Mouse (Mus musculus): ENCODE results near the gene Gm8267. TPM values are rescaled to one million over a fixed set of nuclear protein-coding genes. Genes with fewer than 3 reads are reported as not detected.
"Not testable (repeated sequence)": the region's sequence is repeated elsewhere in the genome, so short reads cannot be mapped to it uniquely, and the experiment has no call there.

Gene Gm8267
- polyA plus RNA-seq (2016; fragmentation: Nextera tagmentation; extraction: Ambion mirVana): not detected in 2 replicates

DNA sequence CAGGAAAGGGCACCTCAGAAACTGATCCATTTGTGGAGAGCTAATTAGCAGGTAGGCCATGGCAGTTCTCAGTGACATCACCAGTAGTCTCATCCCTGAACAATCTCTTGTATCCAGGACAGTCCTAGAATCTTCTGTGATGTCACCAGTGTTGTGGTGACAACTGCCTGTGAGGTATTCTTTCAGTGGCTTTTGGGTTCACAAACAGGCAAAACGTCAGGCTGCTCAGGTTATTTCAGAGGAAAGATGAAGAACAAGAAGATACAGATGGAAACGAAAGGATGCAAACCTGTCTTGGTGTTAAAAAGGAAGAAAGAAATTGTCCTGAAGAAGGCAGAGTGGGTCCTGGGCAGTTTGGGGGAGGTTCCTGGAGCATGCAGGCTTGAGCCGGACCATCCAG is at the start of gene Gm8267:
TSS of gene Gm8267 (minus strand) at position 101 of the 400 bp plus-strand sequence.
- Histone ChIP-seq H3K9me3 (no peaks in the 10 kb centered on the region), H3K27ac (no peak within 1 kb of the TSS), H3K36me3 (no peaks in the 10 kb centered on the region), H3K4me3 (no peak within 1 kb of the TSS), H3K27me3 (ENCODE audit: insufficient read depth, poor library complexity, severe bottlenecking) (no peaks in the 10 kb centered on the region), H3K4me1 (no peaks in the 10 kb centered on the region)
- 78% methylated on average over 3 of the region's 3 CpGs for WGBS
- no peak for DNase-seq (ENCODE audit: low spot score)

DNA sequence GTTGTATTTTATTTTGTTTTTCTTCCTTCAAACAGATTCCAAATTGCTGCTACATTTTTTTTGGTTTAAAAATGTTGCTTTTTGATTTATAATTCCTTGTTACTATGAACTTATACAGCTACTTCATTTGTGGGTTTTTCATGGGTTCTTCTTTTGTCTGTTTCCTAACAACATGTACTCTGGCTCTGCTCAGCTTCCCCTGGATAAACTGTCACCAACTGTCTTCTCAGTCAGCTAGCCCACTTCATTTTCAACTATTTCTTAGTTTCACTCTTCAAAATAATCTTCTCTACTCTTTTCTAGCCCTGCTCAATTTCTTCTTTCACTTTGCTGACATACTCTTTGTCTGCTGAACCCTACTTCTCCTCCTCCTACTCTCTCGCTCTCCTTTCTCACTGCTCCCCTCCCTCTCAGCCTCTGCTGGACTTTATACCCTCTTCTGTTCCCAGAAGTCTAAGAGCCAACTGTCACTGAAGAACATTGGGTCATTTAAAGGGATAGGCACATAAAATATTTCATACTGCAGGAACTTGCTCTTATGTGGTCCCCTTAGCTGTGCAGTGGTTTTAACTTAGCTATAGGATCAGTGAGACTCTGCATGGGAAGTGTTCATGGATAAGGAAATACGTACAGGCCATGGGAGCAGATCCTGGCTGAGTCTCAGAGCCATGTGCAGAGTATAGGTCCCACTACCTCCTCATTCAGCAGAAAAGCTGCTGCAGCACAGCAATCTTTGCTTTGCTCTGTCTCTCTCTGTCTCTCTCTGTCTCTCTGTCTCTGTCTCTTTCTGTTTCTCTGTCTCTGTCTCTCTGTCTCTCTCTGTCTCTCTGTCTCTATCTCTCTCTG is 39.6 kb upstream of the Gm8267 start:
- H3K4me1 ChIP-seq; H3K27me3 ChIP-seq (ENCODE audit: insufficient read depth, poor library complexity, severe bottlenecking); H3K27ac ChIP-seq; H3K9me3 ChIP-seq; H3K36me3 ChIP-seq; H3K4me3 ChIP-seq; DNase-seq (ENCODE audit: low spot score): not testable (repeated sequence)
- 53% methylated on average over 2 of the region's 2 CpGs for WGBS

DNA sequence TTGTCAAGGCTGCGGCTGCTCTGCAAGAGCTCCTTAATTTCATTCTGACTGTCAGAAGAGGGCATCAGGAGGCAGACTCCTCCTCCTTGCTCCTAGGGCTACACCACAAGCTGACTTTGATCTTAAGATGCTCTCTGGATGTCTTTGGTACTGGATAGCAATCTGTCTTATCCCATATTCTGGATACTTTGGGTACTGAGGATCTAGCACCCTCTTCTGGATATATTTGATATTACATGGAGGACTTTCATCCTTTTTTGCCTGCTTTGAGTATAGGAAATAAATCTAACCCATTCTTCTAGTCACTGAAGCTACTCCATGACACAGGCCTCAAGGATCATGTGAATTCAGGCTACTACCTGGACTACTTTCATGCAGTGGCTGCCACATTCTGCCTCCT is 7.4 kb downstream of the Gm8267 start:
- not testable (repeated sequence) for H3K9me3 ChIP-seq; H3K4me3 ChIP-seq; H3K4me1 ChIP-seq; DNase-seq (ENCODE audit: low spot score); H3K27me3 ChIP-seq (ENCODE audit: insufficient read depth, poor library complexity, severe bottlenecking); H3K27ac ChIP-seq; H3K36me3 ChIP-seq
- WGBS: 52% methylated on average over 1 of the region's 1 CpGs

GRCm38 (mm10) chr14:44730711-44731110 is 19.4 kb downstream of the Gm8267 start:
- H3K4me3 ChIP-seq; H3K4me1 ChIP-seq; H3K27me3 ChIP-seq (ENCODE audit: insufficient read depth, poor library complexity, severe bottlenecking); H3K9me3 ChIP-seq; DNase-seq (ENCODE audit: low spot score); H3K36me3 ChIP-seq; H3K27ac ChIP-seq: not testable (repeated sequence)

DNA sequence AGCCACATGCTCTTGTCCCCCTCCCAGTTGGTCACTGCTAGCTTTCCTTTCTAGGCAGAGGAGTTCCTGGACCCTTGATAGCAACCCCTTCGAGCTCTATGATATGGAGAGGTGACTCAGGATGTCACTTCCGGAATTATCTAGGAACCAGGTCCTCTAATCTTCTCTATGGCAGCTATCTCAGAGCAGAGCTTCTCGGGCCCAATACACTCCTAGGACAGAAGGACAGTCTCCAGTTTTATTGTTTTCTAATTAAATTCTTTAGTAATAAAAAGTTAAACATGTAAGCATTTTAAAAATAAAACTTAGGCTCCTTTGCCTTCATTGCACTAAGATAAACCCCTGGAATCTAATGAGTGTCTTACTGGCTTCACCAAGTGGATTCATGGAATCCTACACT is 43.8 kb downstream of the Gm8267 start, which contains the start of gene Gm8257:
TSS of gene Gm8257 (minus strand) at position 101 of the 400 bp plus-strand sequence.
- not testable (repeated sequence) for H3K9me3 ChIP-seq; H3K27me3 ChIP-seq (ENCODE audit: insufficient read depth, poor library complexity, severe bottlenecking); DNase-seq (ENCODE audit: low spot score); H3K27ac ChIP-seq; H3K4me3 ChIP-seq; H3K4me1 ChIP-seq; H3K36me3 ChIP-seq
- WGBS: 53% methylated on average over 3 of the region's 3 CpGs

Other genes starting within 250 kb of the Gm8267 start
- gene Gm17093, start 232.1 kb downstream of the Gm8267 start, polyA plus RNA-seq (2016; fragmentation: Nextera tagmentation; extraction: Ambion mirVana): not detected in 2 replicates
- gene Gm8247, start 167.2 kb downstream of the Gm8267 start, polyA plus RNA-seq (2016; fragmentation: Nextera tagmentation; extraction: Ambion mirVana): not detected in 2 replicates
- gene Gm5624, start 122.4 kb downstream of the Gm8267 start, polyA plus RNA-seq (2016; fragmentation: Nextera tagmentation; extraction: Ambion mirVana): not detected in 2 replicates
- not detected in 2 replicates for gene Gm8257, start 43.9 kb downstream of the Gm8267 start, polyA plus RNA-seq (2016; fragmentation: Nextera tagmentation; extraction: Ambion mirVana)
- gene Ptgdr, start 109.0 kb upstream of the Gm8267 start, polyA plus RNA-seq (2016; fragmentation: Nextera tagmentation; extraction: Ambion mirVana): 0.04 TPM in 1 of 2 replicates, not detected in the other
- 0.05 TPM in 1 of 2 replicates, not detected in the other for gene Ptger2, start 237.9 kb upstream of the Gm8267 start, polyA plus RNA-seq (2016; fragmentation: Nextera tagmentation; extraction: Ambion mirVana)

All from heart, embryonic 10.5 days (tissue).